Mouse (Mus musculus): ENCODE measurements around the gene Kdm6b.
"Not testable (repeated sequence)": the region's sequence is repeated elsewhere in the genome, so short reads cannot be mapped to it uniquely, and the experiment has no call there.

Gene Kdm6b

GRCm38 (mm10) chr11:69406282-69406681, 7.2 kb downstream of the Kdm6b start:
- no peak for DNase-seq (ENCODE audit: low read depth, low spot score)

DNA sequence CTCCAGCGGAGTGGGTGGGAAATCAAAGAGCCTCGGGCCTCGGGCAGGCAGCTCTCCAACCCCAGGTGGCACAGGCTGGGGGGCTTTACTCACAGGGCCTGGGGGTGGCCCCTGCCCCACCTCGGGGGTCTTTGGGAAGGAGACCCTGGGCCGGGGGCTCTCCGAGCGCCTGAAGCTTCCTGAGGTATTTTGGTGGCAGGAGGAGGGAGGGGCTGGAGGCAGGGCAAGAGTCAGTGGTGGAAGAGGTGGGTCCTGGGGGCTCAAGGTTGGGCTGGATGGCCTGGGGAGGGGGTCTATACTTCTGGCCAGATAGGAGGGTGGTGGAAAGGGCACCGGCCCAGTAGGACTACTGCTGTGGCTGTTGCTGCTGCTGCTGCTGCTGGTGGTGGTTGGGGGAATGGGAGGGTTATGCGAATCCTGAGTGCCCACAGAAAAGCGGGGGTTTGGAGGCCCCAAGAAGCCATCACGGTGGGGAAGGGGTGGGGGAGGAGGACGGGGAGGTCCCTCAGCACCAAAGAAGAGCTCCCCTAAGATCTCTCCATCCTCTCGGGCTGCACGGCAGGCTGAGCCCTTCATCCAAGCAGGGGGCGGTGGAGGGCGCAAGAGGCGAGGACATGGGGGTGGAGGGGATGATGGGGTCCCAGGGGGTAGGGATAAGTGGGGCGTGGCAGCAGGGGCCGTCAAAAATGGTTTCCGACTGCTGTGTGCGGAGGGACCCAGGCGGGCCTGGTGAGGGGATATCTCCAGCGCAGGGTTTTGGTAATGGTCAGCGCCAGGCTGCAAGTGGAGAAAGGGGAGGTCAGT, 7.9 kb downstream of the Kdm6b start:
- no peak for DNase-seq (ENCODE audit: low read depth, low spot score)

DNA sequence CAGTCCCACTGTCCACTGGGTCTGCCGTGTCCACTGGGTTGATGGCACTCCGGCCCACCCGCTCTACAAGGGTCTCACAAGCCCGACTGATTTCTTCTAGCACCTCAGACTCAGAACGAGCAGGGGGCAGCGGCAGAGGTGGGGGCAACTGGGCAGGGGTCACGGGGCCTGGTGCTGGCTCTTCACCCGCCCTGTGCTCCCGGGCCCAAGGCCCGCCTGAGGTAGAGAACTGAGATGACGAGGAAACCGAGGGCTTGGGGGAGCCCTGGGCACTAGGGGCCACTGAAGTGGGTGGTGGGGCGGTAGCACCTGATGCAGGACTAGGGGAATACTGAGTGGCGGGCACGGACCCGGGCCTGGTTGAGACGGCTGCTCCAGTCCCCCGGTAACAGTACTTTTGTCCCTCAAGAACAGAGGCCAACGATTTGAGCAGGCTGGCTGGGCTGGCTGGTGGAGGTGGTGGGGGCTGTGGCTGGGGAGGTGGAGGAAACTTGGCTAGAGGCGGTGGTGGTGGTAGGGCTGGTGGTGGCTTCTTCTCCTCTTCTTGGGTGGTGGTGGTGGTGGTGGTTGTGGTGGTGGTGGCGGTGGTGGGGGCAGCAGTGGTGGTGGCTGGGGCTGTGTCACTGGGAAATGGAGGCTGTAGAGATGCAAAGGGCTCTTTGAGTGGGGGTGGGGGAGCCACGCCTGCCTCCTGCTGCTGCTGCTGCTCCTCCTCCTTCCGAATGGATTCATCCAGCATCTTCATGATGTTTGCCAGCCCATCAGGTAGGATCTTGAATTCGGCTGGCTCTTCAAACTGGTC, 8.7 kb downstream of the Kdm6b start:
- no peak for DNase-seq (ENCODE audit: low read depth, low spot score)

DNA sequence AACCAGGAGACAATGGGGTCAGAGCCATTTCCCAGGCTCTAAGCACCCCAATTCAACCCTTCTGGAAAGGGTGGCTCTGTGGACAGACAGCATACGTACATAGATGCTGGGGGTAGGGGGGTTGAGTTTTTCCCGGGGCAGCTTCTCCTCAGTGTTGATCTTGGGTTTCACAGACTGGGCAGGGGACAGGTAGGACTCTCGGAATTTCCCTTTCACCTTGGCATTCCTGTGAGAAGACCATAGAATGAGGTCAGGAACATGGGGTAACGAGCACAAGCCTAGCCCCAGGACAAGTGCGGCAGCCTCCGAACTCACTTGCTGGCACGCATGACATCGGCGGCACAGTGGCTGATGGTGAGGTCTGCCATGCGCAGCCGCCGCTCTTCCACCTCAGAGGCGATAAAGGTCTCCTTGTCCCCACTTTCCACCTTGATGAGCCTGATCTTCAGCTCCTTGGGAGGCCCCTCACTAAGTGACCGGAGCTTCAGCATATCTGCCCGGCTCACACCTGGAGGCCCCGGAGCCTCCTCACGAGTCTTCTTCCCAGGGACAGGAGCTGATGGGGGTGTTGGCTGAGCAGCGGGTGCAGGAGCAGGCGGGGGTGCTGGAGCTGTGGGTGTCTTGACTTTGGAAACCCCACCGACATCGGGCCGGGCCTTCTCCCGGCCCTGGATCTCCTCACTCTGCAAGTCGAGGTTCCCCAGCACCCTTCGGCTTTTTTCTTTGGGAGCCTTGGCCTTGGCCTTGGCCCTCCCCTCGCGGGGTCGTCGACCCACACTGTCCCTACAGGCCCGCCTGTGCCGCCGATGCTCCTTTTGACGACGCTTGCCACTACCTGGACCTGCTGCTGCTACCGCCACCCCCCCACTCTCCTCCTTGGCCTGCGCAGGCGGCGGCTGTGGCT, 9.5 kb downstream of the Kdm6b start:
- DNase-seq (ENCODE audit: low read depth, low spot score): no peak

DNA sequence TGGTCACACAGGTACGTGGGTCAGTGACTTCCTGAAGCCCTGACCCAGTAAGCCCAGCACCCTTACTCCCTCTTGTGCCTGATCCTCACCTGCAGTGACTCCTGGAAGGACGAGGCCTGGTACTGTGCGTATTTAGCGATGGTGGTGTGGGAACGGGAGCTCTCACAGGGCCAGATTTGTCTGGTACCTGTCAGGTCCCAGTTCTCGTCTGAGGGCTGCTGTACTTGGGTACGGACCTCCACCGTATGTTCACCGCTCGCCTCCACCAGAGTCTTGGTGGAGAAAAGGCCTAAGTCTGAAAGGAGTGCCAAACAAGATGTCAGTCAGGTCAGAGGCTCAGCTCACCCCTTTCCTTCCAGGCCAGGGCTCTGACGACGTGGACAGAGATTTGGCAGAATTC, 11.5 kb downstream of the Kdm6b start:
- DNase-seq (ENCODE audit: low read depth, low spot score): no peak

DNA sequence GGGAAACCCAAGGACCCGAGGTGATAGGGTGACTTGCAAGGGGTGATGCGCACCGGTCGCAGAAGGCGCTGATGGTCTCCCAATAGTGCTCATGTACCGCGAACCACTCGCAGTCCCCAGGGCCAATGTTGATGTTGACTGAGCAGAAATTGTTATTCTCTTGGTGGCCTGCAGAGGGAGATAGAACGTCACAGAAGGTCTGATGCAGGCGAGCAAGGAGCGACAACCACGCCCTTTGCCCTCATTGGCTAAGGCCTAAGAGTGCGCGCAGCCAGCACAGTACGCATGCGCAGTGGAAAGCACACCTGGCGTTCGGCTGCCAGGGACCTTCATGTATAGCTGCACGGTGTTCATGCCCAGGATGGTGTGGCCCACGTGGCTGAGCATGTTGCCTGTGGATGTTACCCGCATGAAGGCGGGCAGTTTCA, 12.3 kb downstream of the Kdm6b start:
- peak; percentile 76 for DNase-seq (ENCODE audit: low read depth, low spot score)

DNA sequence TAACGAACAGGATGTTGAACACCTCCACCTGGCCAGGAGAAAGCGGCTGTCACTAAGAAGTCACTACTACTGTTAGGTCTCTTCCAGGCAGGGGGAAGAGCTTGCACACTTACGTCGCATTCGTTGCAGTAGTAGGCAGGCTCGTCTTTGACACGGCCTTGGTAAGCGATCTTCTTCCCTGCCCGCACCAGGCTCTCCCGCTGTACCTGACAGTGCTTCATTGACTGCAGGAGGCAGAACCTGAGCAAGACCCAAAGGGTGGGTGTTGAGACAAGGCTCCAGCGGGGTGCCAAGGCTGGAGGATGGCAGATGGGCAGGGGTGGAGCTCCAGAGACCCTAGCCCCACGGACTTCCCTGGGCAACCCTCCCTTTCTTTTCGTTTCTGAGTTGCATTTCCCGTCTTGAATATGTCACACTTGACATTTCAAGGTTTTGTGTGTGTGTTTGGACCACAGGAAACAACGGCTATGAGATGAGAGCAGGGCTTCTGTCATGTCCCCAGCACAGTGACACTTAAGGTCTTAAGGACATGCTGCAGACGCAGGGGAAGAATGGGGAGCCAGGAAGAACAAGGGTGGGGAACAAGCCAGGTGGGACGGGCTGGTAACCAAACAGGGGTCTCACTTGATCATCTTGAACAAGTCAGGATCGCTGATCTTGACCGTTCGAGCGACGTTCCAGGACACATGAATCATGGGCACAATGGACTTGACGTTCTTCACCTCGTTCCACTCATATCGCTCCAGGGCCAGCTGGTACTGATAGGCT, 13.2 kb downstream of the Kdm6b start:
- DNase-seq (ENCODE audit: low read depth, low spot score): no peak

DNA sequence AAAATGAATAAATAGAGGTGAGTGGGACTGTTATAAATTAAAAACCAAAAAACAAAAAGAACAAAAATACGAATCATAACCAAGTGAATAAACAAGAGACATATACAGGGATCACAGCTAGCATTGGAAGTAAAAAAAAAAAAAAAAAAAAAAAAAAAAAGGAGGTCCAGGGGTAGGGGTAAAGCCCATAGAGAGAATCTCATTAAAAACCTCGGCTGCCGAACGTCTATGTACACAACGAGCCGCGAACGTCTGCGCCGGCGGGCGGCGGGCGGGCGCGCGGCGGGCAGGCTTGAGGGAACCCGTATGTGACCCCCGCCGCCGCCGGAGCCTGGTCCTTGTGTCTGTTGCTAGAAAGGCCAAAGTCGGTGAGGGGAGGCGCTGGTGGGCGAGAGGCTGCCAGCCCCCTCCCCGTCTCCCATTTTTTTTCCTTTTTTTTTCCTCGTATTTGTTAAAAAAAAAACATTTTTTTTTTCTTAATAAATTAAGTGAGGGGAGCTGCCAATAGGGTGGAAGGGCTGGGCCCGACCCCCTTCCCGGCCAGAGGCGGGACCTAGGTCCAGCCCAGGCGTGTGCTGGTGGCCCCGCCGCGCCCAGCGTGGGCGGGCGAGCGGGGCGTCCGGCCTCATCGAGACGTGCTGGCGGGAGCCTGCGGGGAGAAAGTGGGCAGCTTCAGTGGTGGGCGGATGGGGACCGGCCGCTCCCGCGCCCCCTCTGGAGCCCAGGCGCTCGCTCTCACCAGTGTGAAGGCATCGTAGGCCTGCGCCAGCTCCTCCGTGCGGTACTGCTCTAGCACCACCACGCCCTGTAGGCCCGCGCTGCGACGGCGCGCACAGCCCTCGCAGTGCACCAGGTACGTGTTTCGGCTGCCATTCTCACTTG, 14.0 kb downstream of the Kdm6b start:
- no peak for DNase-seq (ENCODE audit: low read depth, low spot score)

DNA sequence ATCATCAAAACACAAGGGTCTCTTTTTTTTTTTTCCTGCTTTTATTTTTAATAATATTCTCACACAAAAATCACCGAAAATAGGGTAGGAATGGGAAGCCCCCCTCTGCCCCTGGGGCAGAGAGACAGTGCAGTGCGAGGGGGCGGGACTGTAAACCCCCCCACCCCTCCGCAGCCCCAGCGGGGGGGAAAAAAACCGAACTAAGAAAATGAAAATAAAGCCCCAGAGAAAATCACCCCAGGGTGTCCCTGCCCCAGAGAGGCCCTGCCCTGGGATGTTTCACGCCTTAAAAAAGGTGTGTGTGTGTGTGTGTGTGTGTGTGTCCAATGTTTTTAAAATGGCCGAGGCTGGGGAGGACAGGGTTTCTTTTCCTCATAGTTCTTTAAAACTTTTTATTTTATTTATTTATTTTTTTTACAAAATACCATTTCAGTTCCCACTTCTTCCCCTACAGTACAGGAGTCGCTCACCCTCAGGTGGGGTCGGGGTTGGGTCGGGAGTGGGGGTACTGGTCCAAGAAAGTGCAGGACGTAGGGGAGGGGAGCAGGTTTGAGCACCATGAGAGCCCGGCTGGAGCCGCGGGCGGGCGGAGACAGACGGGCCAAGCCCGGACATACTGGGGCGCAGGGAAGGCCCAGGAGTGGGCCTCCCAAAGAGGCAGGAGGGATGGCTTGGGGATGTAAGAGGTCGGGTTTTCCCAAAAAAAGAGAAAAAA, 14.8 kb downstream of the Kdm6b start:
- DNase-seq (ENCODE audit: low read depth, low spot score): no peak

DNA sequence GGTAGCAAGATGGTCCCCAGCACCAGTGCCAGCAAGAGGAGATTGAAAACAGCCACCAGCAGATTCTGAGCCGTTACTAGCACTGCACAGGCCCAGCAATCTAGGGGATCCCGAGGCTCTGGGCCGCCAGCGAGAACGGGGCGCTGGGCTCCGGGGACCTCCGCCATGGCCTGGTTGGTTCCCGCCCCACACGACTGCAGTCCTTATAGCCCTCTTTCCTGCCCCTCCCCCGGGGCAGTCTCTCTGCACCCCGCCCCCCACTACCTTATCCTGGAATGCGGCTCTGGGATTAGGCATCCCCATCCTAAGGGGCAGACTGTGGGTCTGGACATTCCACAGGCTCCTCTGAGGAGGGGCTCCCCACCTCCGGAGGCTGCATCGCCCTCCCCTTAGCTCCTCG, 15.4 kb downstream of the Kdm6b start, which contains the start of gene Tmem88:
Tmem88 (minus strand) TSS at position 176 of the 400 bp plus-strand sequence.
- no peak for DNase-seq (ENCODE audit: low read depth, low spot score)

GRCm38 (mm10) chr11:69397581-69398057, 15.9 kb downstream of the Kdm6b start:
- no peak for DNase-seq (ENCODE audit: low read depth, low spot score)

DNA sequence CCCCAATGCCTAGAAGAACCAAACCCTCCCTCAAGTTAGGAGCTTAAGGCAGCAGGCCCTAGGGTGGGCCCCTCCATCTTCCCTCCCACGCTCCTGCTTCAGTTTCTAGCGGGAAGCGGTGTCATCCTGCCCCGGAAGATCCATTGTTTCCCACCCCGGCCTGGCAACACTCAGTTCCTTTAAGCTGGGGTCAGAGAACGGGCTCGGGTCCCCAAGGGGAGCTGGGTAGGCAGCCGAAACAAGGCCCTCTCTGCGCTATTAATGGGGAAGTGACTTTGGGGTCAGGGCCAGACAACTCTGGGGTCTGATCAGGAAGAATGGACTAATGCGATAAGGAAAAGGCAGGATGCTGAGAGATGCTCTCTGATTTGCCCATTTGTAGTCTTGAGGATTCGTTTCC, 16.7 kb downstream of the Kdm6b start:
- no peak for DNase-seq (ENCODE audit: low read depth, low spot score)

DNA sequence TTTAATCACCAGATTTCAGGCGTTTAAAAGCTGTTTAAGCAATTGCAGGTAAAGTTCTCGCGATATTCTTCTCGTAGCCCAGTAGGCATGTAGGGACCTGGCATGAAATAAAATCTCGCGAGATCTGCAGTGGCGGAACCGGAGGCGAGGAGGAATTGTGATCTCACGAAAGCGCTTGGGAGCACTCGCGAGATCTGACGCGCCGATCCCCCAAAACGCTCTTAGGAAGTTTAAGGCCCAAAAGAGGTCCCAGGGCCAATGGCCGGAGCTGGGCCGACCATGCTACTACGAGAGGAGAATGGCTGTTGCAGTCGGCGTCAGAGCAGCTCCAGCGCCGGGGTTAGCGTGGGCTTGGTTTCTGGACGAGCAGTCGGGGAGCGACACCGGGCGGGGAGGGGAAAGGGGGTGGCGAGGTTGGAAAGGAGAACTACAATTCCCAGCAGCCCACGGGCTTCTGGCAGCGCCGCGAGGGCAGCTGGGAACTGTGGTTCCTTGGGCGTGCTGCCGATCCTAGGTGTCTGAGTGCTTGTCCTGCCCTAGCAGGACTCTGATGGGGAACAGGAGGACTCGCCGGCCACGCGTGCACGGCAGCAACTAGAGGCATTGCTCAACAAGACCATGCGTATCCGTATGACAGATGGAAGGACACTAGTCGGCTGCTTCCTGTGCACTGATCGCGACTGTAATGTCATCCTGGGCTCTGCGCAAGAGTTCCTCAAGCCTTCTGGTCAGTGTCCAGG, 17.7 kb downstream of the Kdm6b start:
- peak; percentile 99 for DNase-seq (ENCODE audit: low read depth, low spot score)

- peak; percentile 91 for DNase-seq (ENCODE audit: low read depth, low spot score)
Measured at GRCm38 (mm10) chr11:69395235-69395633, 18.2 kb downstream of the Kdm6b start, which contains the start of the genes Naa38 and Cyb5d1. Gene Naa38 (plus strand): TSS chr11:69395487. Gene Cyb5d1 (minus strand): TSS chr11:69395631.

GRCm38 (mm10) chr11:69394591-69395167, 18.8 kb downstream of the Kdm6b start:
- not testable (repeated sequence) for DNase-seq (ENCODE audit: low read depth, low spot score)

- DNase-seq (ENCODE audit: low read depth, low spot score): peak; percentile 85
Measured at GRCm38 (mm10) chr11:69390400-69391034, 23.0 kb downstream of the Kdm6b start.
